Mouse (Mus musculus) urinary bladder, postnatal 36 days (tissue): ENCODE measurements at regions not wholly inside any gene's neighbourhood (a gene's known extent, or its start where the extent isn't known, plus 50 kb on each side); places are given as distances from the start of the nearest gene placed in this dataset.

Experiments
- DNase-seq, 2 experiments: peaks; one replicate each; pipeline ENCODE4 v3.0.0; 2022; ENCODE audit warnings: low spot score in 2 of 2, mixed read lengths in 1 of 2

GRCm38 (mm10) chr6:16064691-16065090 lies 344.2 kb downstream of the Mdfic start:
- DNase-seq, result no peak

- DNase-seq, result no peak
These were observed 344.7 kb downstream of the Mdfic start for GRCm38 (mm10) chr6:16065121-16065520.

- DNase-seq, result no peak
These were observed 355.8 kb downstream of the Mdfic start for GRCm38 (mm10) chr6:16076266-16076665.

GRCm38 (mm10) chr6:16077195-16077810 lies 356.8 kb downstream of the Mdfic start:
- no peak for DNase-seq

- DNase-seq, result no peak
These were observed 357.5 kb downstream of the Mdfic start for GRCm38 (mm10) chr6:16077917-16078316.

GRCm38 (mm10) chr6:16086952-16087537 lies 366.6 kb downstream of the Mdfic start:
- no peak for DNase-seq

- DNase-seq, result no peak
These were observed 378.3 kb downstream of the Mdfic start for GRCm38 (mm10) chr6:16098761-16099160.

- no peak for DNase-seq
These were observed 420.5 kb downstream of the Mdfic start for GRCm38 (mm10) chr6:16141009-16141408.

GRCm38 (mm10) chr6:16144538-16144937 lies 424.1 kb downstream of the Mdfic start:
- no peak for DNase-seq

GRCm38 (mm10) chr6:16150535-16150934 lies 430.1 kb downstream of the Mdfic start:
- no peak for DNase-seq

- DNase-seq, result no peak
These were observed 431.0 kb downstream of the Mdfic start for GRCm38 (mm10) chr6:16151478-16151877.

GRCm38 (mm10) chr6:16152691-16153090 lies 432.2 kb downstream of the Mdfic start:
- DNase-seq, result no peak

- DNase-seq, result no peak
These were observed 444.6 kb downstream of the Mdfic start for GRCm38 (mm10) chr6:16165012-16165411.

- no peak for DNase-seq
These were observed 451.4 kb downstream of the Mdfic start for GRCm38 (mm10) chr6:16171871-16172270.

GRCm38 (mm10) chr6:16177313-16177712 lies 456.9 kb downstream of the Mdfic start:
- no peak for DNase-seq

- no peak for DNase-seq
These were observed 467.6 kb downstream of the Mdfic start for GRCm38 (mm10) chr6:16187983-16188550.

GRCm38 (mm10) chr6:16212975-16213374 lies 492.5 kb downstream of the Mdfic start:
- DNase-seq, result no peak

- no peak for DNase-seq
These were observed 493.2 kb downstream of the Mdfic start for GRCm38 (mm10) chr6:16213635-16214034.

- peak; percentile 3 to 19 for DNase-seq
These were observed 500.7 kb downstream of the Mdfic start for GRCm38 (mm10) chr6:16221002-16221627.
